Mouse (Mus musculus) lung, postnatal 10 days (tissue): Measurements from ENCODE around the gene Oxgr1.
"Not testable (repeated sequence)": the region's sequence is repeated elsewhere in the genome, so short reads cannot be mapped to it uniquely, and the experiment has no call there.

Source experiments
- DNase-seq: peaks from one replicate; pipeline ENCODE4 v3.0.0; 2021

Oxgr1 gene

DNA sequence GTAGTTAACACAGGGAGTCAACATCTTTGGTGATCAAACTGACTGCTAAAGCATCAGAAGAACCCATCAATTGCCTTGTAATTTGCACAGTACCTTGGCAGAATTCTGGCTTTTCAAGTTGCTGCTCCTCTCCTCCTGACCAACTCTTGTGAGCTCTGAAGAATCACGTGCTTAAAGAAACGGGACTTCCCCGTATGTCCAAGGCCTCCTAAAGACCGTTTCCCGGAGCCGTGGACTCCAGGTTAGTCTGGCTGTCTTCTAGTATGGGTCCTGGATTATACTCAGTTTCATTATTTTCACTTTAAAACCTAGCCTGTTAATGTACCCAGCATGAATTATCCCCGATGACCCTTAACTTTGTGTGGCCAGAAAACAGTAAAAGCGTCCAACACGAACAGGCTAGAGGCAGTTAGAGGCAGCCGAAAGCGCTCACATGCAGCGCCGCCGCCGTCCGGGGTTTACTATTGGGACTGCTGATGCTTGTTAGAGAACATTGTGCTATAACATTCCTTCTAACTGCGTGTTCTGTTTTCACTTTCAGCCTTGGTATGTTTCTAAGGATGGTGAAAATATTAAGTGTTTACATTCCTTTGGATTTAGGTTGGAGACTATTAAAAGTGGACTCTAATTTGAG is at the start of gene Oxgr1:
Oxgr1 (minus strand) TSS at position 249 of the 634 bp plus-strand sequence.
- no peak for DNase-seq

- DNase-seq = no peak
These were observed 48.2 kb upstream of the Oxgr1 start for GRCm38 (mm10) chr14:120090401-120090800.

- DNase-seq = no peak
These were observed 47.6 kb upstream of the Oxgr1 start for GRCm38 (mm10) chr14:120089649-120090360.

GRCm38 (mm10) chr14:120089006-120089648 is 46.9 kb upstream of the Oxgr1 start:
- DNase-seq = no peak

DNA sequence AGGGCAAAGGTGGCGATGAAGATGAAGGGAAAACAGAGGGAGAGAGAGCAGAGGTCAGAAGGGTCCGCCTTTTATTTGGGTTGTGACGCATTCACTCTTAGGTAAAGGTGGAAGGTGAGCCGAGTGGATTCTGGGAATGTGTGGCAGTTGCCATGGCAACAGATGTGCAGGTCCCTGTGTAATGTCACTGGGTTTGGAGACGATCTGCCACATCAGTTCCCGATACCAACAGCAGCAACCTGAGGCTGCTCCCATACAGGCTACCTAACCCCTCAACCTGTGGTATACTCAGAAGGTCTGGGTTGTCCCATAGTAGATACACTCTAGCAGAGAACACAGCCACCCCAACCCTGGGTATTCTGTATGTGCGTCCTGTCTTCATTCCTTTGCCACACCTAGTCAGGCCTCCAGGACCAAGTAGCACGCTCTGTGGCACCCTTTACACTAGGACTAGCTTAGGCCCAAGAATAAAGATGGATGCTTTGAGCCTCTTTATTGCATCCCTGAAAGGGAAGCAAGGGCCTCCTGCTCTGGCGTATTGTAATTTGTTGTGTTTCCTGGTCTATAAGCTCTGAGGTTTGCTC is 41.9 kb upstream of the Oxgr1 start:
- DNase-seq = no peak

- DNase-seq = peak; percentile 49
These were observed 34.0 kb upstream of the Oxgr1 start for GRCm38 (mm10) chr14:120076192-120076591.

GRCm38 (mm10) chr14:120075746-120076145 is 33.5 kb upstream of the Oxgr1 start:
- DNase-seq = no peak

GRCm38 (mm10) chr14:120074231-120074630 is 32.0 kb upstream of the Oxgr1 start:
- no peak for DNase-seq

DNA sequence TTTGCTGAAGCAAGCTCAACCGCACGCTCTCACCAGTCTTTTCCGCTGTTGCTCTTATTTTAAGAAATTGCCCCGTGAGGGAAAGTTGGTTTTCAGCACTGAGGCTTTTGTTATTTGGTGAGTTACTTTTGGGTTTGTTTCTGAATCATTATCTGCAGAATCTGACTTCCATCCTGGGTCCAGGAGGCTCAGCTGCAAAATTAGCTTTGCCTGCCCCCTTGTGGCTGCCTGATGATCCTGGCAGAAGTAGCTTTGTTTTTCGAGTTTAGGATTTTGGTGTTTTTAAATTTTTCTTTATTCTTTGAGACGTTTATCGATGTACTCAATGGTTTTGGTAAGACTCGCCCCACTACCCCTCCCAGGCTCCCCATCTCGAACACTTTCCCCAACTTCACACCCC is 18.9 kb upstream of the Oxgr1 start:
- DNase-seq = peak; percentile 69

GRCm38 (mm10) chr14:120033454-120033853 is 8.8 kb downstream of the Oxgr1 start:
- DNase-seq = no peak

DNA sequence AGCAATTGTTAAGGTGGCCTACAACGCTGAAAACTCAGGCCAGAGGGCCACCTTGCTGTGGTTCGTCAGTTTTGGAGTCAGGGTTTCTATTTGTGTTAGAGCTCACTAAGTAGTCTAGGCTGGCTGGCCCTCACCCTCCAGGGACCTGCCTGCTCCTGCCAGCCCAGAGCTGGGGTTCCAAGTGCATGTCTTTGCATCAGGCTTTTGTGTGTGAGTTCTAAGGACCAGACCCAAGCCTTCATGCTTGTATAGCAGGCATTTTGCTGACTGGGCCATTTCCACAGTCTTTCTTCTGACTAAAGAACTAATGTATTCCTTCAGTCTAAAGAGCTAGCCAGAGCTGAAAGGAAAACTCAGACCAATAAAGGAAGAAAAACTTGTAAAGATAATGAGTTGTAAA is 22.3 kb downstream of the Oxgr1 start:
- no peak for DNase-seq

- DNase-seq = peak; percentile 15
These were observed 32.0 kb downstream of the Oxgr1 start for GRCm38 (mm10) chr14:120009969-120010872.

- peak; percentile 21 for DNase-seq
These were observed 37.1 kb downstream of the Oxgr1 start for GRCm38 (mm10) chr14:120005153-120005552.

DNA sequence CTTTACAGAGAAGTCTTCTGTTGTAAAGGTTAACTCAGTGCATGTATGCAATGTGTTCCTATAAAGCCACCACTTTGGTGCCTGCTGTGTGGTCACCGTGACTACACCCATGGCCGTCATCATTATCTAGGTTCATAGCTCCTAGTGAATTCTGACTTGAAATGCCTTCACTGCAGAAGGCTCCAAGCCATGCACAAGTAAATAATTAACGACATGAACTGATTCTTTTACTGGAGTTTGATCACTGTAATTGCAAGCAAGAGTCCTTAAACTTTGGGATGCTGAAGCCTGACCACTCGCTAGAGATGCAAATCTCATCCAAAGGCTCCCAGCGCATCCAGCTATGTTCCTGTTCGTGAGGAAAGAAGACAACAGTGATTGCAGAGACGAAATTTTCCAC is 38.6 kb downstream of the Oxgr1 start:
- no peak for DNase-seq

DNA sequence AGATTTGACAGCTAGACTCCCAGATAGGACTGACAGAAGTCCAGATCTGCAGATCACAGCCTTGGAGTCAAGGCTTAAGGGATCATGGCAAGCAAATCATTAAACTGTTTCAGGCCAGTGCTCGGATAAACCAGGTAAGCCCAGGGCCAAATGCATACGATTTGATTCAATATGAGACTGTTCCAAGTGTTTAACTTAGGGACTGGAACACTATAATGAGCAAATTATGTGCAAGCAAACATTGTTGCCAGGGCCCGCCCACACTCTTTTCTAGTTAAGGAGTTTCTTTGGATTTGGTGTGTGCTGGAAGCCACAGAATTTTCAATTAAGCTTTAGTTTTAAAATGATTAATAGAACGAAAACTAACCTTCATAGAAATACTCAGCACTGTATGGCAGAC is 39.6 kb downstream of the Oxgr1 start:
- DNase-seq = no peak

GRCm38 (mm10) chr14:119989651-119990050 is 52.6 kb downstream of the Oxgr1 start:
- no peak for DNase-seq

- DNase-seq = peak; percentile 79
These were observed 53.1 kb downstream of the Oxgr1 start for GRCm38 (mm10) chr14:119988937-119989645.

- no peak for DNase-seq
These were observed 55.0 kb downstream of the Oxgr1 start for GRCm38 (mm10) chr14:119987257-119987656.

DNA sequence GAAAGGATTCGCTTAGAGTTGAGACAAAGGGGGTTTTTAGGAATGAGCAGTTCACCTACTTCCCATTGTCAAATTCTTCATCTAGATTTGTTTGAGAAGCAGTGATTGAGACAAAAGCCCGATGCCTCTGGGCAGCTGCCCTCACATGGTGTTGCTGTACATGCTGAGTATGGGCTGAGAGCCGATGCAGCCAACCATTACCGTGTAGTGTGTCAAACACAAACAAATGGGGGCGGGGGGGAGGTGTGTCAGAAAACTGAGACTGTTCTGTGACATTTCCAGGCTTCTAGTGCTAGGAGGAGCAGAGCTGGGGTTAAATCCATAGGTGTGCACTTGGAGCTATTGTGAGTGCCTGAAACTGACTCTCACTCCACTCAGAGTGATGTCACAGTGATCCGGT is 55.5 kb downstream of the Oxgr1 start:
- DNase-seq = no peak

DNA sequence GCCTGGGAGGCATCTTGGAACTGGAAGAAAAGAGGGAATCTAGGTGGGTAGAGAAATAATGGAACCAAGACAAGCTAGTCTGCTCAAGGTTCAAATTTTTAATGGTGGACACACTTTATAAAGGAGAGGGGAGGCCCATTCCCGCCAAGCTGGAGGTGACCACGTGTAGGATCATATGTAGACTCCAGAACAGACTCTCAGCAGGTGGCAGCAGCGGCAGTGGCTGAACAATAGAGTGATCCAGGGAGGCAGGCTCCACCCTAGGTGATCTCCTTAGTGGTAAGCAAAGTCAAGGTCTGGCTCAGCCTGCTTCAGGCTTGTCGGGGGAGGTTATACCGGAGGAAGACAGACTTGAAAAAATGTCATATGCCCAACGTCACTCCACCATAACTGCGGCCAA is 55.9 kb downstream of the Oxgr1 start:
- not testable (repeated sequence) for DNase-seq

DNA sequence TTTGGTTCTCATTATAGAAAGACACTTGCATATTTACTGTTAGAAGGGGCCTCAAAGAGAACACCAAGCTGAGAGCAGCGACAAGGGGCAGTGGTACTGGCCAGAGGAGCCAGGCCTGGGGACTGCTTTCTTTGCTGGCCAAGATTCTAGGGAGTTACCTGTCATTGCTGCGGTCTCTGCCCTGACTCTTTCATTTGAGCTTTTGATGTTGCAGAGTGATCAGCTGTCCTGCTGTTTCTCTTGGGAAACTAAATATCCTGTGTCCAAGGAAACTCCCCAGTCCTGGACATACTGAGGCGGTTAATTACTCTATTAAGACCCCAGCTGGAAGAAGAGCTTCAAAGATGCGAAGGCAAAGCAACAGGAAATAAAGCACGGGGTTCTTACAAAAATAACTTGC is 60.9 kb downstream of the Oxgr1 start:
- no peak for DNase-seq

DNA sequence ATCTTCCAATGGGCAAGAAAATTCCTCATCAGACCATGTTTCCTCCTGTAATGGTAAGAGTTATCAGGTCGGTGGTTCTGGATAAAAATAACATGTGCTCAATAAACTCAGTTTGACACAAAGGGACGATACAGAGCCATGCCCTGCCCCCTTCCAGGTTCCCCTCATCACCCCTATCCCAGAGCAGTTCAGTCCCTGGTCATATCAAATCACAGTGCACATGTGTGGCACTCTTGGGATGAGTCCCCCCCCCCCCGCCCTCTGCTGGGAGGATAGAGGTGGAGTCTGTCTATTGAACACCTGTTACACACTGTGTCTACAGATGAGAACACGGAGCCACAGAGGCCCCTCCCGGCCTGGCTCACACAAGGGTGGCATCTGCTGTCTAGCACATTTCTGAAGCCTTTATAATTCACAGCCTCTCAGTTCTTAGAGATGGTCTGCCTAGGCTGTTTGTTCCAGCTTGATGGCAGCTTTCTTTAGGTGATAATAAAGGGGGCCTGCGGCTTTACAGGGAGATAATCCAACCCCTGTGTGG is 61.5 kb downstream of the Oxgr1 start:
- DNase-seq = no peak
